Mouse (Mus musculus): ENCODE measurements around the gene Slc35e2. TPM values are rescaled to one million over a fixed set of nuclear protein-coding genes. Genes with fewer than 3 reads are reported as not detected.

Slc35e2 gene
- polyA plus RNA-seq, 1 experiment from 2014 or later, result 3.1 TPM

GRCm38 (mm10) chr4:155605132-155605531 lies 3.9 kb downstream of the Slc35e2 start:
- no peak for TF ChIP-seq EP300 (IDR thresholded peaks at IDR 0.05)
- no peak for TF ChIP-seq CTCF (IDR thresholded peaks at IDR 0.05)
- H3K4me3 ChIP-seq (ENCODE audit: low read depth, low read length), result no peak overlapping the region
- WGBS, result 88% methylated on average over 4 of the region's 4 CpGs
- no peak overlapping the region for H3K4me2 ChIP-seq (replicated peaks; ENCODE audit: low read depth, low read length)
- H3K27me3 ChIP-seq (replicated peaks; ENCODE audit: insufficient read depth, low read length), result no peaks in the 10 kb centered on the region
- H3K27ac ChIP-seq (ENCODE audit: low read length), result no peak overlapping the region
- H3K4me1 ChIP-seq (ENCODE audit: insufficient read depth, low read depth, low read length), result no peaks in the 10 kb centered on the region
- H3K9me3 ChIP-seq (ENCODE audit: low read length), result no peaks in the 10 kb centered on the region
- H3K36me3 ChIP-seq (ENCODE audit: insufficient read depth, low read length), result peaks cover 3% of the 10 kb centered on the region; the same call in 1 of the 2 replicates
- ATAC-seq, result no peak
- no peak for DNase-seq (ENCODE audit: low spot score)
- no peak overlapping the region for H3K9ac ChIP-seq (replicated peaks; ENCODE audit: low read depth)

GRCm38 (mm10) chr4:155606825-155607224 lies 5.6 kb downstream of the Slc35e2 start:
- Histone ChIP-seq H3K4me1 (ENCODE audit: insufficient read depth, low read depth, low read length) (no peaks in the 10 kb centered on the region), H3K36me3 (ENCODE audit: insufficient read depth, low read length) (peaks cover 9% of the 10 kb centered on the region), H3K4me3 (ENCODE audit: low read depth, low read length) (no peak overlapping the region), H3K27me3 (replicated peaks; ENCODE audit: insufficient read depth, low read length) (no peaks in the 10 kb centered on the region), H3K4me2 (replicated peaks; ENCODE audit: low read depth, low read length) (no peak overlapping the region), H3K27ac (ENCODE audit: low read length) (no peak overlapping the region), H3K9ac (replicated peaks; ENCODE audit: low read depth) (no peak overlapping the region), H3K9me3 (ENCODE audit: low read length) (no peaks in the 10 kb centered on the region)
- 62% methylated on average over 2 of the region's 2 CpGs for WGBS
- TF ChIP-seq EP300 (IDR thresholded peaks at IDR 0.05) (no peak), CTCF (IDR thresholded peaks at IDR 0.05) (no peak)
- DNase-seq (ENCODE audit: low spot score) (no peak), ATAC-seq (no peak)

- H3K9me3 ChIP-seq (ENCODE audit: low read length), result no peaks in the 10 kb centered on the region
- ATAC-seq (no peak), DNase-seq (ENCODE audit: low spot score) (no peak)
- H3K4me3 ChIP-seq (ENCODE audit: low read depth, low read length), result no peak overlapping the region
- no peaks in the 10 kb centered on the region for H3K27me3 ChIP-seq (replicated peaks; ENCODE audit: insufficient read depth, low read length)
- no peak overlapping the region for H3K4me2 ChIP-seq (replicated peaks; ENCODE audit: low read depth, low read length)
- H3K36me3 ChIP-seq (ENCODE audit: insufficient read depth, low read length), result peaks cover 25% of the 10 kb centered on the region
- TF ChIP-seq EP300 (IDR thresholded peaks at IDR 0.05) (no peak), CTCF (IDR thresholded peaks at IDR 0.05) (no peak)
- H3K9ac ChIP-seq (replicated peaks; ENCODE audit: low read depth), result no peak overlapping the region
- WGBS, result 91% methylated on average over 3 of the region's 3 CpGs
- no peaks in the 10 kb centered on the region for H3K4me1 ChIP-seq (ENCODE audit: insufficient read depth, low read depth, low read length)
- H3K27ac ChIP-seq (ENCODE audit: low read length), result no peak overlapping the region
Observed at GRCm38 (mm10) chr4:155611860-155612259, 10.6 kb downstream of the Slc35e2 start.

GRCm38 (mm10) chr4:155613264-155613663 lies 12.0 kb downstream of the Slc35e2 start:
- WGBS, result 83% methylated on average over 3 of the region's 3 CpGs
- Histone ChIP-seq H3K9ac (replicated peaks; ENCODE audit: low read depth) (no peak overlapping the region), H3K36me3 (ENCODE audit: insufficient read depth, low read length) (peaks cover 31% of the 10 kb centered on the region), H3K4me2 (replicated peaks; ENCODE audit: low read depth, low read length) (no peak overlapping the region), H3K9me3 (ENCODE audit: low read length) (no peaks in the 10 kb centered on the region), H3K4me1 (ENCODE audit: insufficient read depth, low read depth, low read length) (no peaks in the 10 kb centered on the region), H3K4me3 (ENCODE audit: low read depth, low read length) (no peak overlapping the region), H3K27me3 (replicated peaks; ENCODE audit: insufficient read depth, low read length) (no peaks in the 10 kb centered on the region), H3K27ac (ENCODE audit: low read length) (no peak overlapping the region)
- no peak for DNase-seq (ENCODE audit: low spot score)
- no peak for ATAC-seq
- TF ChIP-seq EP300 (IDR thresholded peaks at IDR 0.05) (no peak), CTCF (IDR thresholded peaks at IDR 0.05) (no peak)

- DNase-seq (ENCODE audit: low spot score) (no peak), ATAC-seq (no peak)
- 86% methylated on average over 5 of the region's 5 CpGs for WGBS
- Histone ChIP-seq H3K27ac (ENCODE audit: low read length) (no peak overlapping the region), H3K9ac (replicated peaks; ENCODE audit: low read depth) (no peak overlapping the region), H3K9me3 (ENCODE audit: low read length) (no peaks in the 10 kb centered on the region), H3K4me3 (ENCODE audit: low read depth, low read length) (no peak overlapping the region), H3K4me1 (ENCODE audit: insufficient read depth, low read depth, low read length) (no peaks in the 10 kb centered on the region), H3K4me2 (replicated peaks; ENCODE audit: low read depth, low read length) (no peak overlapping the region), H3K27me3 (replicated peaks; ENCODE audit: insufficient read depth, low read length) (no peaks in the 10 kb centered on the region), H3K36me3 (ENCODE audit: insufficient read depth, low read length) (peaks cover 27% of the 10 kb centered on the region)
- no peak for TF ChIP-seq EP300 (IDR thresholded peaks at IDR 0.05)
- no peak for TF ChIP-seq CTCF (IDR thresholded peaks at IDR 0.05)
Observed at GRCm38 (mm10) chr4:155618321-155618720, 17.1 kb downstream of the Slc35e2 start.

- WGBS, result 1% methylated on average over 84 of the region's 84 CpGs
- Histone ChIP-seq H3K4me2 (replicated peaks; ENCODE audit: low read depth, low read length) (peak within 1 kb of the TSS; percentile 82), H3K27ac (ENCODE audit: low read length) (peak within 1 kb of the TSS; percentile 89), H3K36me3 (ENCODE audit: insufficient read depth, low read length) (peaks cover 12% of the 10 kb centered on the region; the same call in 1 of the 2 replicates), H3K9me3 (ENCODE audit: low read length) (no peaks in the 10 kb centered on the region), H3K4me3 (ENCODE audit: low read depth, low read length) (peak within 1 kb of the TSS; percentile 96), H3K4me1 (ENCODE audit: insufficient read depth, low read depth, low read length) (peaks cover 4% of the 10 kb centered on the region; the same call in 1 of the 2 replicates), H3K9ac (replicated peaks; ENCODE audit: low read depth) (peak within 1 kb of the TSS; percentile 84), H3K27me3 (replicated peaks; ENCODE audit: insufficient read depth, low read length) (no peaks in the 10 kb centered on the region)
- peak; percentile 100 for ATAC-seq
- DNase-seq (ENCODE audit: low spot score), result peak; percentile 100
- no peak for TF ChIP-seq EP300 (IDR thresholded peaks at IDR 0.05)
- no peak for TF ChIP-seq CTCF (IDR thresholded peaks at IDR 0.05)
Observed at GRCm38 (mm10) chr4:155624338-155625291, 23.4 kb downstream of the Slc35e2 start, which contains the start of gene Cdk11b. Gene Cdk11b, plus strand, starts transcription at chr4:155624854.
